Mouse (Mus musculus): ENCODE measurements at regions not wholly inside any gene's neighbourhood (a gene's known extent, or its start where the extent isn't known, plus 50 kb on each side); places are given as distances from the start of the nearest gene placed in this dataset.

GRCm38 (mm10) chr12:50935516-50935915 lies 286.6 kb upstream of the Prkd1 start:
- DNase-seq (ENCODE audit: extremely low spot score): no peak

- DNase-seq (ENCODE audit: extremely low spot score): no peak
These were observed 283.6 kb upstream of the Prkd1 start for GRCm38 (mm10) chr12:50932496-50932895.

GRCm38 (mm10) chr12:50929641-50930040 lies 280.7 kb upstream of the Prkd1 start:
- no peak for DNase-seq (ENCODE audit: extremely low spot score)

- no peak for DNase-seq (ENCODE audit: extremely low spot score)
These were observed 277.3 kb upstream of the Prkd1 start for GRCm38 (mm10) chr12:50926234-50926633.

- no peak for DNase-seq (ENCODE audit: extremely low spot score)
These were observed 272.8 kb upstream of the Prkd1 start for GRCm38 (mm10) chr12:50921739-50922138.

GRCm38 (mm10) chr12:50899609-50900447 lies 250.9 kb upstream of the Prkd1 start:
- no peak for DNase-seq (ENCODE audit: extremely low spot score)

- DNase-seq (ENCODE audit: extremely low spot score): no peak
These were observed 248.8 kb upstream of the Prkd1 start for GRCm38 (mm10) chr12:50897606-50898166.

GRCm38 (mm10) chr12:50893604-50894003 lies 244.7 kb upstream of the Prkd1 start:
- DNase-seq (ENCODE audit: extremely low spot score): no peak

- DNase-seq (ENCODE audit: extremely low spot score): no peak
These were observed 226.9 kb upstream of the Prkd1 start for GRCm38 (mm10) chr12:50875796-50876195.

- no peak for DNase-seq (ENCODE audit: extremely low spot score)
These were observed 225.1 kb upstream of the Prkd1 start for GRCm38 (mm10) chr12:50874024-50874398.

- no peak for DNase-seq (ENCODE audit: extremely low spot score)
These were observed 224.6 kb upstream of the Prkd1 start for GRCm38 (mm10) chr12:50873390-50874023.

- DNase-seq (ENCODE audit: extremely low spot score): no peak
These were observed 202.7 kb upstream of the Prkd1 start for GRCm38 (mm10) chr12:50851644-50852043.

- no peak for DNase-seq (ENCODE audit: extremely low spot score)
These were observed 199.1 kb upstream of the Prkd1 start for GRCm38 (mm10) chr12:50847976-50848375.

GRCm38 (mm10) chr12:50842744-50843143 lies 193.8 kb upstream of the Prkd1 start:
- no peak for DNase-seq (ENCODE audit: extremely low spot score)

GRCm38 (mm10) chr12:50839391-50839790 lies 190.5 kb upstream of the Prkd1 start:
- DNase-seq (ENCODE audit: extremely low spot score): no peak

- no peak for DNase-seq (ENCODE audit: extremely low spot score)
These were observed 159.9 kb upstream of the Prkd1 start for GRCm38 (mm10) chr12:50808731-50809281.

GRCm38 (mm10) chr12:50804391-50804790 lies 155.5 kb upstream of the Prkd1 start:
- DNase-seq (ENCODE audit: extremely low spot score): no peak

- DNase-seq (ENCODE audit: extremely low spot score): no peak
These were observed 116.5 kb upstream of the Prkd1 start for GRCm38 (mm10) chr12:50765156-50765940.

- DNase-seq (ENCODE audit: extremely low spot score): no peak
These were observed 115.6 kb upstream of the Prkd1 start for GRCm38 (mm10) chr12:50764457-50764856.

GRCm38 (mm10) chr12:50734135-50734534 lies 85.2 kb upstream of the Prkd1 start:
- no peak for DNase-seq (ENCODE audit: extremely low spot score)

GRCm38 (mm10) chr12:50712615-50713014 lies 63.7 kb upstream of the Prkd1 start:
- DNase-seq (ENCODE audit: extremely low spot score): no peak
